Mouse (Mus musculus) gastrocnemius, adult 2 months (tissue): ENCODE data around the gene Klhl40. TPM values are rescaled to one million over a fixed set of nuclear protein-coding genes. Genes with fewer than 3 reads are reported as not detected.
A peak's percentile ranks its signal among the peaks of the same experiment; 100 is the strongest.

Experiments used
- DNase-seq: peaks from one replicate; pipeline ENCODE4 v3.0.0; 2022
- H3K27ac ChIP-seq: fragments of 200-600 bp; 2 replicates; pipeline ENCODE4 v1.8.1; 2022; ENCODE audit warnings: mild to moderate bottlenecking
- H3K4me3 ChIP-seq: fragments of 200-600 bp; 2 replicates; pipeline ENCODE4 v1.8.1; 2022; ENCODE audit warnings: mild to moderate bottlenecking, moderate library complexity
- CTCF ChIP-seq: fragments of 200-600 bp; IDR thresholded peaks from 2 replicates; pipeline ENCODE4 v1.8.1; 2022; ENCODE audit warnings: antibody characterized with exemption, mild to moderate bottlenecking, moderate library complexity
- intact Hi-C: fragments of 180-260 bp; cut with DNase I; formaldehyde crosslinking; loops from one replicate; pipeline ENCODE4 v1.15.1; 2025
- total RNA-seq, 2 experiments: library from RNA; stranded (reverse); gene quantifications; 2 replicates each; pipeline ENCODE4 v1.2.3; 2021

Gene Klhl40
- total RNA-seq, 2 experiments from 2014 or later: 103 to 120 TPM

- intact Hi-C loops: no loop called here
- DNase-seq: peak; percentile 89
- no peak for TF ChIP-seq CTCF
- Histone ChIP-seq H3K4me3 (peak overlapping the region; percentile 97), H3K27ac (peak overlapping the region; percentile 98)
These were observed 16.9 kb upstream of the Klhl40 start for GRCm38 (mm10) chr9:121760271-121761090.

- peak; percentile 59 for DNase-seq
- no peak for TF ChIP-seq CTCF
- intact Hi-C loops: no loop called here
- H3K4me3 ChIP-seq: peak overlapping the region; percentile 97
- H3K27ac ChIP-seq: peak overlapping the region; percentile 98
These were observed 16.2 kb upstream of the Klhl40 start for GRCm38 (mm10) chr9:121761091-121761665.

GRCm38 (mm10) chr9:121761787-121762186 lies 15.6 kb upstream of the Klhl40 start:
- no peak for TF ChIP-seq CTCF
- H3K27ac ChIP-seq: peak overlapping the region; percentile 98
- DNase-seq: peak; percentile 29
- intact Hi-C loops: no loop called here
- H3K4me3 ChIP-seq: peak overlapping the region; percentile 97

GRCm38 (mm10) chr9:121762248-121762647 lies 15.2 kb upstream of the Klhl40 start:
- intact Hi-C loops: no loop called here
- no peak overlapping the region for H3K4me3 ChIP-seq
- no peak for TF ChIP-seq CTCF
- H3K27ac ChIP-seq: peak overlapping the region; percentile 98
- DNase-seq: peak; percentile 83

- Histone ChIP-seq H3K4me3 (no peak overlapping the region; the same call in 1 of the 2 replicates), H3K27ac (peak overlapping the region; percentile 98)
- intact Hi-C loops: no loop called here
- peak; percentile 78 for DNase-seq
- TF ChIP-seq CTCF: no peak
These were observed 14.6 kb upstream of the Klhl40 start for GRCm38 (mm10) chr9:121762761-121763160.

- peak overlapping the region; percentile 37 for H3K4me3 ChIP-seq
- DNase-seq: peak; percentile 78
- intact Hi-C loops: no loop called here
- H3K27ac ChIP-seq: peak overlapping the region; percentile 98
- no peak for TF ChIP-seq CTCF
These were observed 13.7 kb upstream of the Klhl40 start for GRCm38 (mm10) chr9:121763716-121764115.

GRCm38 (mm10) chr9:121765166-121765855 lies 12.1 kb upstream of the Klhl40 start:
- intact Hi-C loops: no loop called here
- H3K27ac ChIP-seq: no peak overlapping the region

GRCm38 (mm10) chr9:121772412-121772811 lies 5.0 kb upstream of the Klhl40 start:
- Histone ChIP-seq H3K27ac (peak overlapping the region; percentile 57), H3K4me3 (no peak overlapping the region)
- TF ChIP-seq CTCF: no peak
- intact Hi-C loops: no loop called here
- DNase-seq: no peak

More at GRCm38 (mm10) chr9:121765166-121765855, 12.1 kb upstream of the Klhl40 start:
- H3K4me3 ChIP-seq: no peak overlapping the region
- peak; percentile 41 for DNase-seq
- TF ChIP-seq CTCF: no peak

GRCm38 (mm10) chr9:121775951-121776350 lies 1.5 kb upstream of the Klhl40 start:
- Histone ChIP-seq H3K27ac (peak overlapping the region; percentile 96), H3K4me3 (peak overlapping the region; percentile 70; the same call in 1 of the 2 replicates)
- TF ChIP-seq CTCF: no peak
- no peak for DNase-seq
- intact Hi-C loops: no loop called here

GRCm38 (mm10) chr9:121776511-121776910 lies 896 bp upstream of the Klhl40 start:
- TF ChIP-seq CTCF: no peak
- H3K4me3 ChIP-seq: peak overlapping the region; percentile 70; the same call in 1 of the 2 replicates
- H3K27ac ChIP-seq: peak overlapping the region; percentile 96
- DNase-seq: peak; percentile 68
- intact Hi-C loops: no loop called here

GRCm38 (mm10) chr9:121778066-121778624 lies 738 bp downstream of the Klhl40 start:
- H3K27ac ChIP-seq: peak overlapping the region; percentile 96
- DNase-seq: peak; percentile 83
- H3K4me3 ChIP-seq: peak overlapping the region; percentile 70
- TF ChIP-seq CTCF: peak; percentile 35
- intact Hi-C loops: no loop called here

- H3K27ac ChIP-seq: peak overlapping the region; percentile 49; the same call in 1 of the 2 replicates
- H3K4me3 ChIP-seq: no peak overlapping the region
- intact Hi-C loops: no loop called here
- no peak for TF ChIP-seq CTCF
- peak; percentile 67 for DNase-seq
These were observed 7.4 kb downstream of the Klhl40 start for GRCm38 (mm10) chr9:121784801-121785200.
